Comparison of ENCODE assay signal across 8 mouse cellular contexts in the genomic region with DNA sequence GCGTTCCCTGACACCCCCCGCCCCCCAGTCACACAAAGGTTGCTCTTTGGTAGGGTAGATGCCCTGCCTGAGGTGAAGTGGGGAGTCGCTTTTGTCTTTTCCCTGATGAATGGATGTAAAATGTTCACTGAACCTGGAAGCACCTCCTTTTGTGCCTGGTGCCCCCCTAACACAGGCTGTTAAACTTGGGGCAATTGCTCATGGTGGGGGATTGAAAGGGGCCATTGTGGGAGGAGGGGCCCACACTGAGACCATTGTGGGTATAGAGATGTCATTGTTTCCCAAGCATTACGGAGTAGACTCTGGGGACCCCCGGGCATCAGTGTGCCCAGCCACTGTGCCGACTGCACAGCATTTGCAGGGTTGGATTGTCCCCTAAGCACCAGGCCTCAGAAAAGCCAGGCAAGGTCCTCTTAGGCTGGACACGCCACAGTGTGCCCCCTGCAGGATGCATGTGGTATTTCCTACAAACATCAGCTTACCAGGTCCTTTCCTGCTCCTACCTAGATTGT.
DNase-seq lines count a peak whose midpoint lies in the region; ATAC-seq and TF ChIP-seq lines count a peak whose summit lies in the region.

No protein-coding gene starts in this region.

- 43% methylated on average over 7 of the region's 7 CpGs for WGBS in limb, embryonic 13.5 days
- whole genome bisulfite sequencing in midbrain, postnatal 0 days, result 28% methylated on average over 7 of the region's 7 CpGs

- peak; percentile 54 for DNase-seq in layer of hippocampus, adult 11-12 months (ENCODE audit: low spot score)
- no peak for DNase-seq in layer of hippocampus, adult 9-10 months (ENCODE audit: low spot score)
- peak; percentile 41 to 66 for DNase-seq in cerebellum, postnatal 4 days (ENCODE audit: low spot score in 2 of 2)
- peak; percentile 80 for DNase-seq in gastrocnemius, adult 2 months
- peak; percentile 56 for DNase-seq in kidney, adult 11 months
- peak; percentile 62 for DNase-seq in midbrain, postnatal 0 days (ENCODE audit: low spot score)
- peak; percentile 33 to 59 for DNase-seq in spleen, postnatal 14 days (ENCODE audit: low spot score in 2 of 2)

- no peak; the same call in 1 of the 2 replicates for ATAC-seq in limb, embryonic 13.5 days (ENCODE audit: low FRiP score, low read depth)
- ATAC-seq in midbrain, postnatal 0 days (ENCODE audit: low FRiP score), result no peak

- H3K27me3 ChIP-seq in limb, embryonic 13.5 days, result no peaks in the 10 kb centered on the region
- H3K27me3 ChIP-seq in midbrain, postnatal 0 days (ENCODE audit: insufficient read depth, low read length), result no peaks in the 10 kb centered on the region; the same call in 1 of the 2 replicates

- no peak overlapping the region for H3K4me3 ChIP-seq in gastrocnemius, adult 2 months
- no peak overlapping the region for H3K4me3 ChIP-seq in limb, embryonic 13.5 days
- H3K4me3 ChIP-seq in midbrain, postnatal 0 days (ENCODE audit: low read depth, low read length), result no peak overlapping the region

- TF ChIP-seq CTCF in gastrocnemius, adult 2 months (IDR thresholded peaks at IDR 0.05), result peak; percentile 85
- TF ChIP-seq CTCF in midbrain, postnatal 0 days (IDR thresholded peaks at IDR 0.05), result peak; percentile 76

- no peak overlapping the region for H3K9ac ChIP-seq in limb, embryonic 13.5 days
- no peak overlapping the region for H3K9ac ChIP-seq in midbrain, postnatal 0 days (replicated peaks; ENCODE audit: low read length, poor library complexity, severe bottlenecking)

- peak overlapping the region; percentile 54 for H3K27ac ChIP-seq in gastrocnemius, adult 2 months
- H3K27ac ChIP-seq in limb, embryonic 13.5 days, result peak overlapping the region; percentile 61; the same call in 1 of the 2 replicates
- no peak overlapping the region for H3K27ac ChIP-seq in midbrain, postnatal 0 days (ENCODE audit: low read depth, low read length)

- H3K36me3 ChIP-seq in limb, embryonic 13.5 days, result peaks cover 6% of the 10 kb centered on the region
- no peaks in the 10 kb centered on the region for H3K36me3 ChIP-seq in midbrain, postnatal 0 days (ENCODE audit: insufficient read depth, low read length)

- intact Hi-C loops in gastrocnemius, adult 2 months (cut with DNase I), result loop anchor here (1.0 to 10.0 kb wide), 4 partner anchors 137 to 463 kb away; a partner anchor contains a TSS

- peaks cover 72% of the 10 kb centered on the region for H3K4me1 ChIP-seq in limb, embryonic 13.5 days
- H3K4me1 ChIP-seq in midbrain, postnatal 0 days (ENCODE audit: insufficient read depth, low read length), result peaks cover 2% of the 10 kb centered on the region; the same call in 1 of the 2 replicates

- H3K9me3 ChIP-seq in limb, embryonic 13.5 days, result no peaks in the 10 kb centered on the region
- H3K9me3 ChIP-seq in midbrain, postnatal 0 days (ENCODE audit: low read length), result no peaks in the 10 kb centered on the region

- H3K4me2 ChIP-seq in limb, embryonic 13.5 days (replicated peaks), result 0 out of 2 replicates have a peak overlapping the region, but pooled peaks have one; percentile 5
- H3K4me2 ChIP-seq in midbrain, postnatal 0 days (ENCODE audit: low read depth, low read length, poor library complexity, severe bottlenecking), result no peak overlapping the region
